8 mouse cellular contexts compared by ENCODE assay signal in the genomic region with DNA sequence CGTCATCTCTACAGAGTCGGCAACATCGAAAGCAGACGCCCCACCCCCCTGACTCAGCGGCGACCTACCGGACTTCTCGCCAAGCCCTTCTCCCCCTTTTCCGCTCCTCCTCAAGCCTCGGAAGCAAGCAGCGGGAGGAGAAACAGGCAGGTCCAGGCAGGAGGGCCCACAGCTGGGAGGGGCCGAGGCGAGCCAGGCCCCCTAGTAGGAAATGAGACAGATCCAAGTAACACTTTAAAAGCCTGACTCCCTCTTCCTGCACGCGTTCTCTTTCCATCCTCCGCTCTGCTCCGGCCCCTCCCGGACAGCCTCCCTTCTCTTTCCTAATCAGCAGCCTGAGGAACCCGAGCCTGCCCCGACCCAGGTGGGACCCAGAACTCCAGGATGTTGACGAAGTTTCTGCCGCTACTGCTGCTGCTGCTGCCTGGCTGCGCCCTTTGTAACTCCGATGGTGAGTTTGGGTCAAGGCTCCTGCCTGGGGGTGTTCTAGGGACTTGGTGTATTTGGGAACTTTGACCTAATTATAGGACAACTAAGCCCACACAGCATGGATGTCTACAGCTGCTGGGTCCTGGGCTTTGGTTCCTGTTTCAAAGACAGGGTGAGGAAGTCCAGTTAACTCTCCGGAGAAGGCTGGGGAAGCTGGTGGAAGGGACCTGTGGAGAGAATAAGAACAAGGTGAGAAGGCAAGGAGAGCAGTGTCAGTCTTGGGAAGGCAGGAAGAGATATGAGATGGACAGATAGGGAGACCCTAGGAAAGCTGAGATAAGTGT. TPM values are rescaled to one million over a fixed set of nuclear protein-coding genes. Genes with fewer than 3 reads are reported as not detected.
DNase-seq lines count a peak whose midpoint lies in the region; ATAC-seq and TF ChIP-seq lines count a peak whose summit lies in the region.

A gene (plus strand): TSS at position 104 of the 773 bp plus-strand sequence.

- no peak for TF ChIP-seq CTCF in CH12.LX (conservative IDR thresholded peaks at IDR 0.05 in 1 of 2, IDR thresholded peaks at IDR 0.05 in 1 of 2; ENCODE audit: low read depth in 2 of 2, low read length in 2 of 2)
- TF ChIP-seq CTCF in gastrocnemius, adult 2 months (IDR thresholded peaks at IDR 0.05): no peak
- no peak for TF ChIP-seq CTCF in liver, adult 2 months (IDR thresholded peaks at IDR 0.05; ENCODE audit: low read depth, low read length)
- TF ChIP-seq CTCF in midbrain, postnatal 0 days (IDR thresholded peaks at IDR 0.05): no peak

- TF ChIP-seq EP300 in CH12.LX (IDR thresholded peaks at IDR 0.05; ENCODE audit: low read length): no peak

- no peaks in the 10 kb centered on the region for H3K27me3 ChIP-seq in CH12.LX (replicated peaks)
- H3K27me3 ChIP-seq in hindbrain, embryonic 13.5 days: peaks cover 17% of the 10 kb centered on the region
- 0 out of 2 replicates have a peak, but pooled peaks cover 4% of the 10 kb centered on the region for H3K27me3 ChIP-seq in liver, adult 2 months (ENCODE audit: control insufficient read depth, insufficient read depth, low read length)
- peaks cover 13% of the 10 kb centered on the region for H3K27me3 ChIP-seq in midbrain, postnatal 0 days (ENCODE audit: insufficient read depth, low read length)

- H3K9me3 ChIP-seq in CH12.LX (replicated peaks; ENCODE audit: low read length): no peaks in the 10 kb centered on the region
- no peaks in the 10 kb centered on the region for H3K9me3 ChIP-seq in hindbrain, embryonic 13.5 days
- H3K9me3 ChIP-seq in midbrain, postnatal 0 days (ENCODE audit: low read length): no peaks in the 10 kb centered on the region

- peak within 1 kb of the TSS; percentile 85 for H3K4me2 ChIP-seq in CH12.LX (ENCODE audit: insufficient read depth, low read depth, poor library complexity, severe bottlenecking)
- peak within 1 kb of the TSS; percentile 54 for H3K4me2 ChIP-seq in hindbrain, embryonic 13.5 days
- peak within 1 kb of the TSS; percentile 54 for H3K4me2 ChIP-seq in midbrain, postnatal 0 days (ENCODE audit: low read depth, low read length, poor library complexity, severe bottlenecking)

- no peak for TF ChIP-seq POLR2A in CH12.LX (IDR thresholded peaks at IDR 0.05; ENCODE audit: low read depth, low read length)
- TF ChIP-seq POLR2A in liver, adult 2 months (IDR thresholded peaks at IDR 0.05; ENCODE audit: extremely low read depth, insufficient read depth, low read length): no peak

- H3K4me1 ChIP-seq in CH12.LX (ENCODE audit: control insufficient read depth in 1 of 2, insufficient read depth in 2 of 2): peaks cover 3 to 9% of the 10 kb centered on the region in 2 experiments
- peaks cover 6% of the 10 kb centered on the region for H3K4me1 ChIP-seq in hindbrain, embryonic 13.5 days (replicated peaks)
- no peaks in the 10 kb centered on the region for H3K4me1 ChIP-seq in liver, adult 2 months (ENCODE audit: control insufficient read depth, insufficient read depth, low read length)
- peaks cover 5% of the 10 kb centered on the region; the same call in 1 of the 2 replicates for H3K4me1 ChIP-seq in midbrain, postnatal 0 days (ENCODE audit: insufficient read depth, low read length)

- in situ Hi-C loops in CH12.LX (cut with MboI; ENCODE audit: low pct_ligation_motif_present, low pct_unique_long_range_greater_than_20kb, low sequenced_read_pairs): loop anchor here (25.0 kb wide), 1 partner anchor 239 kb away; a partner anchor contains a TSS

- H3K27ac ChIP-seq in CH12.LX (ENCODE audit: insufficient read depth, low read depth): no peak within 1 kb of the TSS
- H3K27ac ChIP-seq in gastrocnemius, adult 2 months: peak within 1 kb of the TSS; percentile 81
- no peak within 1 kb of the TSS for H3K27ac ChIP-seq in hindbrain, embryonic 13.5 days
- H3K27ac ChIP-seq in liver, adult 2 months (replicated peaks; ENCODE audit: insufficient read depth, low read depth, low read length): no peak within 1 kb of the TSS
- no peak within 1 kb of the TSS for H3K27ac ChIP-seq in midbrain, postnatal 0 days (ENCODE audit: low read depth, low read length)

- intact Hi-C loops in gastrocnemius, adult 2 months (cut with DNase I): no loop called here

- no peak for TF ChIP-seq RAD21 in CH12.LX (IDR thresholded peaks at IDR 0.05; ENCODE audit: low read depth, low read length)

- H3K36me3 ChIP-seq in CH12.LX (replicated peaks in 1 of 2; ENCODE audit: control insufficient read depth in 1 of 2, insufficient read depth in 1 of 2, low read length in 1 of 2): no peaks in the 10 kb centered on the region
- H3K36me3 ChIP-seq in hindbrain, embryonic 13.5 days: no peaks in the 10 kb centered on the region
- H3K36me3 ChIP-seq in liver, adult 2 months (ENCODE audit: control insufficient read depth, insufficient read depth, low read length): no peaks in the 10 kb centered on the region
- no peaks in the 10 kb centered on the region for H3K36me3 ChIP-seq in midbrain, postnatal 0 days (ENCODE audit: insufficient read depth, low read length)

- ATAC-seq in hindbrain, embryonic 13.5 days (ENCODE audit: low FRiP score): no peak
- no peak for ATAC-seq in midbrain, postnatal 0 days (ENCODE audit: low FRiP score)

- 3% methylated on average over 25 of the region's 25 CpGs for WGBS in hindbrain, embryonic 13.5 days
- 5% methylated on average over 25 of the region's 25 CpGs for WGBS in liver, adult 2 months
- 4% methylated on average over 25 of the region's 25 CpGs for WGBS in midbrain, postnatal 0 days

- no peaks in the 10 kb centered on the region for H3K79me2 ChIP-seq in CH12.LX (replicated peaks; ENCODE audit: control insufficient read depth, extremely low read depth, insufficient read depth, poor library complexity, severe bottlenecking)
- H3K79me2 ChIP-seq in liver, adult 2 months (ENCODE audit: control insufficient read depth, insufficient read depth, low read length): no peaks in the 10 kb centered on the region

- peak within 1 kb of the TSS; percentile 15; the same call in 1 of the 2 replicates for H3K9ac ChIP-seq in CH12.LX (ENCODE audit: insufficient read depth, low read depth)
- peak within 1 kb of the TSS; percentile 58 for H3K9ac ChIP-seq in hindbrain, embryonic 13.5 days
- H3K9ac ChIP-seq in liver, adult 2 months (ENCODE audit: low read depth, low read length): peak within 1 kb of the TSS; percentile 6; the same call in 1 of the 2 replicates
- peak within 1 kb of the TSS; percentile 39 for H3K9ac ChIP-seq in midbrain, postnatal 0 days (replicated peaks; ENCODE audit: low read length, poor library complexity, severe bottlenecking)

- dilution Hi-C loops in CH12.LX (cut with MboI; ENCODE audit: extremely low pct_ligation_motif_present, extremely low pct_unique_long_range_greater_than_20kb, low sequenced_read_pairs): no loop called here

- no peak for DNase-seq in CH12.LX (ENCODE audit: extremely low read depth)
- peak; percentile 59 for DNase-seq in adrenal gland, postnatal 25 days
- peak; percentile 77 for DNase-seq in gastrocnemius, adult 2 months
- no peak for DNase-seq in liver, adult 2 months (ENCODE audit: extremely low read depth, low read depth, low spot score)
- no peak for DNase-seq in midbrain, postnatal 0 days (ENCODE audit: low spot score)
- no peak for DNase-seq in layer of hippocampus, postnatal 25 days (ENCODE audit: extremely low spot score in 1 of 2, low spot score in 1 of 2)
- no peak for DNase-seq in T-cell, adult 2 months (ENCODE audit: low spot score)

- H3K4me3 ChIP-seq in CH12.LX (replicated peaks in 1 of 3; ENCODE audit: low read depth in 2 of 3, low read length in 2 of 3, poor library complexity in 1 of 3): peak within 1 kb of the TSS in 1 of 3 experiments; percentile 59
- peak within 1 kb of the TSS; percentile 75 for H3K4me3 ChIP-seq in gastrocnemius, adult 2 months
- H3K4me3 ChIP-seq in hindbrain, embryonic 13.5 days: peak within 1 kb of the TSS; percentile 23
- peak within 1 kb of the TSS; percentile 60 for H3K4me3 ChIP-seq in liver, adult 2 months (ENCODE audit: insufficient read depth, low read depth, low read length)
- H3K4me3 ChIP-seq in midbrain, postnatal 0 days (ENCODE audit: low read depth, low read length): peak within 1 kb of the TSS; percentile 27

TF ChIP-seq in CH12.LX, 34 proteins besides CTCF, POLR2A, EP300 and RAD21:
- TF ChIP-seq GABPA (IDR thresholded peaks at IDR 0.05; ENCODE audit: insufficient replicate concordance, low read depth, low read length) (no peak), TBP (conservative IDR thresholded peaks at IDR 0.05; ENCODE audit: low read depth, low read length) (no peak), HCFC1 (IDR thresholded peaks at IDR 0.05; ENCODE audit: low read depth, low read length) (no peak), ZNF384 (IDR thresholded peaks at IDR 0.05; ENCODE audit: low read depth, low read length) (no peak), USF2 (conservative IDR thresholded peaks at IDR 0.05; ENCODE audit: low read depth, low read length) (no peak), BHLHE40 (IDR thresholded peaks at IDR 0.05; ENCODE audit: low read depth, low read length) (no peak), USF1 (IDR thresholded peaks at IDR 0.05; ENCODE audit: low read depth, low read length) (no peak), E2F4 (IDR thresholded peaks at IDR 0.05; ENCODE audit: insufficient replicate concordance, low read depth, low read length) (no peak), MAX (IDR thresholded peaks at IDR 0.05; ENCODE audit: low read length) (no peak), IRF4 (IDR thresholded peaks at IDR 0.05; ENCODE audit: low read depth, low read length) (no peak)
TF ChIP-seq in CH12.LX: peak in this region for 0.

RNA-seq across cellular contexts. Expression of the gene that starts here (rescaled TPM):
- total RNA-seq in CH12.LX (2012; rRNA removed) (1.4 and 2.8 TPM in 2 replicates), CH12.LX (2014; rRNA removed) (not detected in 2 replicates)
- 0.14 and 0.20 TPM in 2 replicates for polyA plus RNA-seq in CH12.LX (2012; ENCODE audit: insufficient read length, low read depth)
- total RNA-seq in adrenal gland, postnatal 25 days (2021): 21.8 and 24.0 TPM in 2 replicates
- total RNA-seq in gastrocnemius, adult 2 months (2021): 10 to 100 TPM in 1 of 2 experiments, 1 to 10 TPM in 1; 9.9 to 21.3 TPM
- polyA plus RNA-seq in hindbrain, embryonic 13.5 days (2015; fragmentation: Nextera tagmentation; extraction: Ambion mirVana): 2.8 and 4.1 TPM in 2 replicates
- 0.46 and 0.47 TPM in 2 replicates for total RNA-seq in liver, adult 2 months (2014; rRNA removed)
- 0.65 and 0.73 TPM in 2 replicates for polyA plus RNA-seq in liver, adult 2 months (2012; rRNA removed)
- total RNA-seq in midbrain, postnatal 0 days (2014; rRNA removed): 1.5 TPM in 2 replicates
- polyA plus RNA-seq in midbrain, postnatal 0 days (2015; fragmentation: Nextera tagmentation; extraction: Ambion mirVana): 2.5 and 2.9 TPM in 2 replicates
- total RNA-seq in layer of hippocampus, postnatal 25 days (2021): under 1 TPM; 0.71 to 0.96 TPM

Comparison
In these comparisons a context has a peak if more than half of its experiments do, and no peak if none do; other contexts are left out.
1. DNase-seq: peak in adrenal gland, postnatal 25 days (single experiment) and gastrocnemius, adult 2 months (single experiment); none in CH12.LX (single experiment), liver, adult 2 months (single experiment), midbrain, postnatal 0 days (single experiment), layer of hippocampus, postnatal 25 days (0 of 2) and T-cell, adult 2 months (single experiment).
2. H3K9ac ChIP-seq: peak in every context shown above with its lines; median percentile 58 in hindbrain, embryonic 13.5 days; 39 in midbrain, postnatal 0 days; 15 in CH12.LX; 6 in liver, adult 2 months.
3. Peak in every context shown above with its lines, with median percentiles within 50 percentile points of each other: H3K4me2 ChIP-seq.